Mouse (Mus musculus): Measurements from ENCODE around the gene Nop58.
A peak's percentile ranks its signal among the peaks of the same experiment; 100 is the strongest.
"Not testable (repeated sequence)": the region's sequence is repeated elsewhere in the genome, so short reads cannot be mapped to it uniquely, and the experiment has no call there.

Gene Nop58

DNA sequence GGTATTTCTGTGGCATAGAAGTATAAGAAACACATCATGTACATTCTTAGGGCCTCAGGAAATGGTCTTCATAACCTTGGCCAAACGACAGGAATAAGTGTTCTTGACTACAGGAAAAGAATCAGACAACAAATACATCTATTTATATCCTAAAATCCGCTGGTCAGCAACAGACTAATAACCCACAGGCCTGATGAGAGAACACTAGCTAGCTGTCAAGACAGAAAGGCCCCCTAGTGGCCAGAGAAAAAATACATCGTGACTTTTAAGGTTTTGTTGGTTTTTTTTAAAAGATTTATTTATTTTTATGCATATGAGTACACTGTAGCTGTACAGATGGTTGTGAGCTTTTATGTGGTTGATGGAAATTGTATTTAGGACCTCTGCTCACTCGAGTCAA is 35.1 kb downstream of the Nop58 start:
- DNase-seq (ENCODE audit: low read depth, low spot score): peak; percentile 13

DNA sequence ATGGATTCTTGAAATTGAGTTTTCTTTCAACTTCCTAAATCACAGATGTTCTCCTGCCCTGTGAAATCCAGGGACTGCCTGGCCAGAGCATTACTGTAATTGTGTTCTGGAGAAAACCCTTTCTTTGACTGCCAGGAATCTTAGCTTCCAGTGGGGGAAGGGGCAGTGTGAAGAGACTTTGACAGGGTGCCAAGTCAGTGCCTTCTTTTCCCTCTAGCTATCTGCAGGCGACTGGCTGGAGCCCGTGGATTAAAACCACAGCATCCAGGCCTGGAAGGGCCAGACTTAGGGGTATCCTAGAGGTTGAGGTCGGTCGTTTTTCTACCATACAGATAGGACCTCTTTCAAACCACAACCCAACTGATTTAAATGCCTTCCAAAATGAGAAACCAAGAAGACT is 40.9 kb downstream of the Nop58 start:
- no peak for DNase-seq (ENCODE audit: low read depth, low spot score)

DNA sequence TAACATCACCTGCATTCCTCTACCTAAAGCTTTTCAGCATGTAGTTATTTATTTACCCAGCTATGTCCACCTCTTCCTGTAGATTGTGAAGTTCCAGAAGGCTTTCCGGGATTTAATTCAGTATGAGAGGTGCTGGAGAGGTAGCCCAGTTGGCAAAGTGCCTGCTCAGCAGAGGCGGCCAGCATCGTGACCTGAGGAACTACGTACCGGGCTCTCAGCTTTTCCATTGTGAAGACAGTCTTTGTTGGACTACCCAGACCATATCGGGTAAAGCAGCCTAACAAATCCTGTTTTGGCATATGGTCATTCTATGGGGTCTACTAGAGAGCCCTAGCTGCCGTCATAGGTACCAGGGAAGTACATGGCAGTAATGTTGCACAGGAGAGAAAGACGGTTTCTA is 45.3 kb downstream of the Nop58 start:
- no peak for DNase-seq (ENCODE audit: low read depth, low spot score)

DNA sequence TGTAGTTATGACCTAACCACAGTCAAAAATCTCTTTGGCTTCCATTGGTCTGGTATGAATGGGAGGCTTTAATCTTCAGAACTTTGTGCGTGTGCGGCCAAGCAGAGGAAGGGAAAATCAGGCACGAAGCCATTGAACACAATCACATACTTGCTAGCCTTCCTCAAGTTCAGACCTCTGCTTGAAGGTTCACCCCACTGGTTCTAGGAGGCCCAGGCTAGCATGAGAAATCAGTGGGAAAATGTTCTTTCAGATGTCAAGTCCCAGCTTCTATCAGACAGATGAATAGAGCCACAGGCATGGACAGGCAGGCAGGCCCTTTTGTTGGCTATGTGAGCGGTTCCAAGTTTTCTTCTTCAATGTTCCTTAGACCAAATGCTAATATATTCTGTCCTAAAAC is 46.0 kb downstream of the Nop58 start:
- DNase-seq (ENCODE audit: low read depth, low spot score): no peak

DNA sequence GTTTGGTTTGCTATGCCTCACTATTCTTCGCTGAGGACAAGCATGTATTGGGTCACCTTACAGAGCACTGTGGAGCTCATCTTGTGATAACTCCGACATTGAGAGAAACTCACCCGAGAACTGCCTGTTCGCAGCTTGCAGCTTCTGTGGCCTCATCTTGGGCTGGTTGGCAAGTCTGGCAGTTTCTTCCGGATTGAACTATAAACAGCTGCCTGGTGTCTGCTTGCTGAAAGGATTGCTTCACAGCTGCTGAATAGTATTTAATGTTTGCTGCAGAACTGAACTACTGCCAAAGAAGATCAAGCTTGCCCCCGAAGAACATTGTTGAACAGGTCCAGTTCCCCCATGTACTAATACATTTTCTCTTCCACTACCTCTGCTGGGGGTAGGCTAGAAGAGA is 49.3 kb downstream of the Nop58 start:
- DNase-seq (ENCODE audit: low read depth, low spot score): peak; percentile 17

DNA sequence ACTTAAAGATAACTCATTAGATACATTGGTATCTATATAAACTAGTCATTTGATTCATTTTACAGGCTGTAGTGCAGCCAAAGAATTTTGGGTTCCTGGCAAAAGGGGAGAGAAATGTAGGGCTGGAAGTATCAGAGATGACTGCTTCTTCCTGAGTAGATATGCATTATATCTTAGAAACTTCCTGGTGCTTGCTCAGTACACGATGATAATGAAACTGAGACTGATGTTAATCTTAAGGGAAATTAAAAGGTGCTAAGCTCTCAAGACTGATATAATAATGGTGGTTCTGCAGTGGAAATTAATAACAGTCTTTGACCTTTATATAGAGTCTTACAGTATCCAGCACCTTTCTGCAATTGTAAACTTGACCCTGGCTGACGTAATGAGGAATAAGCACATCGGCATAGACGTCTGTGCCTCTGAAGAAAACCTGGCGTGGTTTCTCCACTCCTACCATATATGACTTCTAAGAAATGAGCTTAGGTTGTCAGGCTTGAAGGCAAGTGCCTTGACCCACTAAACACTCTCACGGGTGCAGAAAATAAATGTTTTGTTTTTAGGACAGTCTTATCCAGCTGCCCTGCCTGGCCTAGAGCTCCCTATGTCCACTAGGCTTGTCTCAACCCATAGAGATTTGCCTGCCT is 54.1 kb downstream of the Nop58 start:
- DNase-seq (ENCODE audit: low read depth, low spot score): no peak

DNA sequence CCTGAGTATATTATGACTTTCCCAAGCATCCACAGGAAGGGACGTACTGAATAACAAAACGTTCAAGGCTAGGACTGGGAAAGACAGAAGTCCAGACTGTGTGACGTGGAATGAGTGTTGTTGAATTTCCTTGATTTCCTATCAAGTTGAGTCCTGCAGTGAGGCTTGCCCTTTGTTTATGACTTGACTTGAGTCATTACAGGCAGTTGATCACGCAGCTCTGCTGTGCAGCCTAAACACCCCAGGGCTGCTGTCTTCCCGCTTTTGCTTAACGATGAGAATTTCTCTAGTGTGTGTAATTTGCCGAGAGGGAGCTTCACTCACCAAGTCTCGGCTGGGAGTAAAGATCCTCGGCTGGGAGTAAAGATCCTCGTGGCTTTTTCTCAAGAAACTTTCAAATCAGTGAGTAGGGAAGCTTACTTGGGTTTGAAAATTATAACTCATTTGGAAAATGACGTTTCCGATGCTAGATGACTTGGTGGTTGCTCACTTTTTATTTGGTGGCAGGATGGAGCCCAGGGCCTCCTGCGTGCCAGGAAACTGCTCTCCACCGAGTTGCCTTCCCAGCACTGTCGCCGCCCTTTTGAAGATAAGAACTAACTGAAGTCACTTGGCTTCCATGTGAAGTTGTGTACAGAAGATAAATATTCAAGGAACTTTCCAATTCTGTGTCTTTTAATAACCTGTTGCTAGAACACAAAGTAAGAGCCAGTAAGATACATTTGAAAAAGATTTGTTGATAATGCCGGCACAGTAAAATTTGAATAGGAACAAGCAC is 55.0 kb downstream of the Nop58 start:
- DNase-seq (ENCODE audit: low read depth, low spot score): no peak

DNA sequence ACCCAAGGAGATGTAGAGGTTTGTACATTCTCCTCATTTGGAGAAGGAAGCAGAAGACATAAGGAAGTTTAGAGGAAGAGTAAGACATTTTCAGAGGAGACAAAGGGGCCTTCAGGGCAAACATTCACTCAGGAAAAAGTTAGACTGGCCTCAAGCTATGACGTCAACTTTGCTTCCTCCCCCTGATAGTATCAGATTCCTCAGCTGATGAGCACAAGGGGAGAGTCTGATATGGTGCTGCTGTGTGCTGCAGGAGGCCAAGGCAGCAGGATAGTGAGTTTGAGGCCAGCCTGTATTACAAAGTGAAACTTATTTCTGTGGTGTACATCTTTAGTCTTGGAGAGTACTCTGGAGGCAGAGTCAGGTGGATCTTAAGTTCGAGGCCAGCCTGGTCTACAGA is 64.3 kb downstream of the Nop58 start:
- DNase-seq (ENCODE audit: low read depth, low spot score): no peak

DNA sequence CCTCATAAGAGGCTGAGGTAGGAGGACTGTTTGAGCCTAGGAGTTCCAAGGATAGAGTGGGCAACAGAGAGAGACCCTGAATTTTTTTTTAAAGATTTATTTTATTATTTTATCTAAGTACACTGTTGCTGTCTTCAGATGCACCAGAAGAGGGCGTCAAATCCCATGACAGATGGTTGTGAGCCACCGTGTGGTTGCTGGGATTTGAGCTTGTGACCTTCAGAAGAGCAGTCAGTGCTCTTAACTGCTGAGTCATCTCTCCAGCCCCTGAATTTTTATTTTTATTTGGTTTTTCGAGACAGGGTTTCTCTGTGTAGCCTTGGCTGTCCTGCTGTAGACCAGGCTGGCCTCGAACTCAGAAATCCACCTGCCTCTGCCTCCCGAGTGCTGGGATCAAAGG is 65.0 kb downstream of the Nop58 start:
- DNase-seq (ENCODE audit: low read depth, low spot score): not testable (repeated sequence)

DNA sequence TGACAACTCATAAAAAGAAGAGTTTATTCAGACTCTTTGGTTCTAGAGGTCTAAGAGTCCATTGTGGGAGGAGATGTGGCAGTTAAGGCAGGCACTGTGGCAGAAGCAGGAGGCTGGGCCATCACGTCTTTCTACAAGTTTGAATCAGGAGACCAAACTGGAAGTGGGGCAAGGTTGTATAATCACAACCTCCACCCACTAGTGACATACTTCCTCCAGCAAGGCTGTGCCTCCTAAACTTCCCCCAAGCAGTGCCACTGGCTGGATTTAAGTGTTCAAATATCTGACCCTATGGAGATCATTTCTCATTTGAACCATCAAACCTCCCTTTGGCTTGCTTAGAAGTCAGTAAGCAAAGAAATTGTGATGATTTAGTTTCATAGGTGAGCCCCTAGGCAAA is 70.5 kb downstream of the Nop58 start:
- DNase-seq (ENCODE audit: low read depth, low spot score): no peak

DNA sequence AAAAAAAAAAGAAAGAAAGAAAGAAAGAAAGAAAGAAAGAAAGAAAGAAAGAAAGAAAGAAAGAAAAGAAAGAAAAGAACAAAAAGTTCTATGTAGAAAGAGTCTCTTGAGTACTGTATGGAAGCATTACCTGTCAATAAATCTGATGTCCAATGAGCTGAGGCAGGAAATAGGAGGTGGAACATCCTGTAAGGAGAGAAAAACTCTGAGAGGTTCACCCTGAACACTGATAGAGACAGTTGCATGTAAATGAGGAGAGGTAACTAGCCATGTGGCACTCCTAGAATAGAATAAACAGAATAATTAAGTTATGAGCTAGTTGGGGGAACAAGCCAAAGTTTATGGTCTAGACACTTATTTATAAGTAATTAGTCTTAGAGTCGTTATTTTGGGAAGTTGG is 73.6 kb downstream of the Nop58 start:
- DNase-seq (ENCODE audit: low read depth, low spot score): no peak

DNA sequence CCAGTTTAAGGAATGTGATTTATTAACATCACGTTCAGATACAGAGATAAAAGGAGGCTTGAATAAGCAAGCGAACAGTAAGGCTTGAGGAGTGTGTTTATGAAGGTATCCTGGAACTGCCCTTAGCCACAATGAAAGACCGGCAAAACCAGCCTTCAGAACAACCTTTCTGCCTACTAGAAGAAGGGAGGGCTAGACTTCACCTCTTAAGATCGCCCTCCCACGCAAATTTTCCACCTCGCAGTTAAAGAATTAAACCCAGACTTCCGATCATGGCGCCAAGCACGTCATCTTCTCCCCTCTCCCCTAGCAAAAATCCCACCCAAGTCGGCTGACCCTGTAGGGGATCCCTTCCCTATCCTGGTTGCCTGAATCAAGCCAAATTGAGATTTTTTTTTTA is 77.4 kb downstream of the Nop58 start:
- no peak for DNase-seq (ENCODE audit: low read depth, low spot score)

DNA sequence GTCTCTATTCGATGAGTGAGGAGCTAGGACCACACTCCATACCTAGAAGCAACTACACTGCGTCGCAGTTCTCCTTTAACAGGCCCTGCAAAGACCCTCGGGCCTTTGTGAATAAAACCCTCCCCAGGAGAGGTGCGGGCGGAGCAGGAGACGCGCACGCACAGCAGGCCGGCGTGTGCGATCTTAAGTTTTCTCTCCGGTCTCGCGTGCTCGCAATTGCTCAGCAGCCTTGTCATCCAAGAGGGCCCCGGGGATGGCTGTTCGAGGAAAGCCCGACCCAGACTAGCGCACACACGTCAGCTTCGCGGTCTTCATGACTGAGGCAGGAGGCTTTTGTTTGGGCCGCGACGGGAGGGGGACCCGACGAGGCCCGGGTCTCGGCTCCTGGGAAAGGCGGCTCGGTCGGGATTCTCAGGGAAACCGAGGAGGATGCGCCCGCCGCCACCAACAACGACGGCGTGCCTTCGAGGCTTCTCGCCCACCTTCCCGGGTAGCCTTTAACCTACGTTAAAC is 77.9 kb downstream of the Nop58 start:
- peak; percentile 56 for DNase-seq (ENCODE audit: low read depth, low spot score)

DNA sequence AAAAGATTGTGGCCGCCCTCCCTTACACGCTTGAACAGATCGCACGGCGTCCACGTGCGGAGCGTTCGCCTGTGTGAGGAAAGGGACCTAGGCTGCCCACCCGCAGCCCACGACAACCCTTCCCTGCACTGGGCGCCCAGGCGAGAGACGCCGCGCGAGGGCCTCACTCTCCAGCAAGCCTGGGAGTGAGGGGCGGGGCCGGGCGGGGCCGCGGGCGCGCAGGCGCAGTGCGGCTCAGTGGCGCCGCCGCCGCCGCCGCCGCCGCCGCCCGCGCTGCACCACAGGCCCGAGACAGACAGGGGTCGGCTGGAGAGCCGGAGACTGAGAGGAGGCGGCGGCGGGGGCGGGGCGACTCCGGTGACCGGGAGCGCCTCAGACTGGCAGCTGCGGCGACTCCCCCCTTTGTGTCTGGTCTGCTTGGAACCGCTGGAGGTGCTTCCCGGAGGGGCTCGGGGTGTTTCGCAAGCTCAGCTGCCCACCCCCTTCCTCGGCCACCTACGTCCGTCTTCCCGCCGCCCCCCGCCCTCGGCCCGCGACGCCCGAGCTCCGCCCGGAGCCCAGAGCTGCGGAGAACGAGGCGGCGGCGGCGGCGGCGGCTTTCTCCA is 78.5 kb downstream of the Nop58 start, which contains the start of gene Bmpr2:
TSS of gene Bmpr2 (plus strand) at position 237 of the 605 bp plus-strand sequence.
- DNase-seq (ENCODE audit: low read depth, low spot score): no peak

DNA sequence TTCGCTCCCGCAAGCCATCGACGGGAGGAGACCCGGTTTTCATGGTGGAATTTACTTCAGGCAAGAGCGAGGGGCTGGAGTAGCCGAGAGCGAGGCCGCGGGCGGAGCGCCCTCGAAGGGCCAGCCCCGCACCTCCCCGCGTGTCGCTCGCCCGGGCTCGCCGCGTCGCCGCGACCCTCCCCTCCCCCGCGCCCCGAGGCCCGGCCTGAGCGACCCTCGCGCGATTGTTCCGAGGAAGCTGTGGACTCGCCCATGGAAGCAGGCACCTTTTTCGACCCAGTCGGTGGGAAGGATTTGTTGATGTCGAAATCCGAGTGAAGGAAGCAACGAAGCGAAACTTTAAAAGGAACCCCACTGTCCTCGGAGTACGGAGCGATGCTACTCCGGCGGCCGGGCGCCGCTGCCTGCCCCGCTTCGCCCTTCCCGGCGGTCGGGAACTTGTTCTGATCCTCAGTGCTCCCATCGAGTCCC is 79.0 kb downstream of the Nop58 start:
- no peak for DNase-seq (ENCODE audit: low read depth, low spot score)

DNA sequence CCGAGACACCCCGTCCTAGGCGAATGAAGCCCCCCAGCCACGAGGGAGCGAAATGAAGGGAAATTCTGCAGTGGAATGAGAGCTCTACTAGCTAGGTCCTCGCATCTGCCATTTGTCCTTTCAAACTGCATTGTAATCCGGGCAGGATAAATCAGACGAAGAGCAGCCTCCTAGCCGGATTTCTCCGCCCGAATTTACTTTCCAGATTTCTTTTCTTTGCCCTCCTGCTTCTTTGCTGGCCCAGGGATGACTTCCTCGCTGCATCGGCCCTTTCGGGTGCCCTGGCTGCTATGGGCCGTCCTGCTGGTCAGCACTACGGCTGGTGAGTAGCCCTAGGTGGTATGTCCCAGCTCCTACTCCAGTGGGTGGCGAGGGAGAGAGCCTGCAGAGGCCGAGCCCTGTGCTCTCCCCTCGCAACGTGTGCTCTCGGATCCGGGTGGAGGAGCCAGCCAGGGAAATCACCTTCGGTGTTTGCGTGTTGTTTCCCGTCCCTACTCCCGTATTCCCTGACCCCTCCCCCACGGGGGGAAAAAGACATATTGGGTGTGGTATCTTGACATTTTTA is 79.7 kb downstream of the Nop58 start:
- no peak for DNase-seq (ENCODE audit: low read depth, low spot score)

DNA sequence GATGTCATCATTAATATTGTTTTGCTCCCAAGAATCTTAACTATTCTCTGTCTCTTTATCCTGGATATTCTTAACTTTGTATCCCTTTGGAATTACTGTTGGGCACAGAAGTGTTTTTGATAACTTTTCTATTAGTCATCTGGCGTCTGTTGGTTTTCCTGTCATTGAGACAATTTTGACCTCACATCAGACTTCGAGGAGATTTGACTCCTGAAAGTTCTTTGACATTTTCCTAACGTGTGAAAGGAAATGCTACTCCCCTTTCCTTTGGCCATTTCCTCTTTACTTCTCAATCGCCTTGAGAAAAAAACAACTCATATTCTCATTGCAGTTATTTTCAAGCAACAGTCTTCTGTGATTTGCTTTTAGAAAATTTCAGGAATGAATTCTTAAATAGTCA is 80.5 kb downstream of the Nop58 start:
- no peak for DNase-seq (ENCODE audit: low read depth, low spot score)

DNA sequence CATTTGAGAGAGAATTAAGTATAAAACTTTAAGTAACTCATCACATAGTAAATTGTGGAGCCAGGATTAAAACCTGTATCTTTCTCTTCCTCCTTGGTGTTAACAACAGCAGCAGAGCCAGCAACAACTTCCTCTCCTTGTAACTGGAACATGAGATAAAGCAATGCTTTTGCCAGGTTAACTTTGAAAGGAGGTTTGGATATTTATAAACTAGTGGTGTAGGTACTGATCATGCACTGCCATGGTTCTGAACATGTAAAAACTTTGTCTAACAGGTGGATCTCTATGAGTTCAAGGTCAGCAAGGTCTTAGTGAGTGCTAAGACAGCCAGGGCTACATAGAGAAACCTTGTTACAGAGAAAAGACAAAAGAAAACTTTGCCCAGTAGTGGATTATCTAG is 81.9 kb downstream of the Nop58 start:
- no peak for DNase-seq (ENCODE audit: low read depth, low spot score)

Data from telencephalon, adult 2 months (tissue).